Mouse (Mus musculus): ENCODE results near the gene Psmb2. TPM values are rescaled to one million over a fixed set of nuclear protein-coding genes. Genes with fewer than 3 reads are reported as not detected.
A peak's percentile ranks its signal among the peaks of the same experiment; 100 is the strongest.

Psmb2 gene
- polyA plus RNA-seq, 1 experiment from 2014 or later: 438 TPM

GRCm38 (mm10) chr4:126682298-126682697, 4.9 kb downstream of the Psmb2 start:
- no peak for ATAC-seq (ENCODE audit: insufficient number of reproducible peaks, insufficient read depth, low FRiP score, low read depth)

GRCm38 (mm10) chr4:126683084-126683483, 5.7 kb downstream of the Psmb2 start:
- Histone ChIP-seq H3K9me3 (ENCODE audit: control insufficient read depth, low read length) (no peaks in the 10 kb centered on the region), H3K4me1 (ENCODE audit: control insufficient read depth in 2 of 2, insufficient read depth in 2 of 2, low read length in 2 of 2) (peaks cover 0 to 6% of the 10 kb centered on the region in 2 experiments; a peak in 1 of 4 replicates), H3K36me3 (ENCODE audit: control insufficient read depth, insufficient read depth, low read length) (peaks cover 48% of the 10 kb centered on the region), H3K4me2 (ENCODE audit: low read length) (no peak overlapping the region), H3K4me3 (ENCODE audit: control insufficient read depth in 1 of 2, insufficient read depth in 1 of 2, low read depth in 1 of 2, low read length in 2 of 2) (no peak overlapping the region), H3K27me3 (ENCODE audit: control insufficient read depth, insufficient read depth, low read length) (no peaks in the 10 kb centered on the region), H3K27ac (replicated peaks in 1 of 2; ENCODE audit: control insufficient read depth in 1 of 2, insufficient read depth in 1 of 2, low read depth in 2 of 2, low read length in 2 of 2) (no peak overlapping the region), H3K9ac (ENCODE audit: low read length) (no peak overlapping the region)
- ATAC-seq (ENCODE audit: insufficient number of reproducible peaks, insufficient read depth, low FRiP score, low read depth): no peak
- WGBS: 75% methylated on average over 3 of the region's 3 CpGs

More at GRCm38 (mm10) chr4:126682298-126682697, 4.9 kb downstream of the Psmb2 start:
- Histone ChIP-seq H3K9me3 (ENCODE audit: control insufficient read depth, low read length) (no peaks in the 10 kb centered on the region), H3K9ac (ENCODE audit: low read length) (no peak overlapping the region), H3K27ac (replicated peaks in 1 of 2; ENCODE audit: control insufficient read depth in 1 of 2, insufficient read depth in 1 of 2, low read depth in 2 of 2, low read length in 2 of 2) (no peak overlapping the region), H3K36me3 (ENCODE audit: control insufficient read depth, insufficient read depth, low read length) (peaks cover 40% of the 10 kb centered on the region), H3K4me1 (ENCODE audit: control insufficient read depth in 2 of 2, insufficient read depth in 2 of 2, low read length in 2 of 2) (peaks cover 0 to 6% of the 10 kb centered on the region in 2 experiments; a peak in 1 of 4 replicates), H3K4me3 (ENCODE audit: control insufficient read depth in 1 of 2, insufficient read depth in 1 of 2, low read depth in 1 of 2, low read length in 2 of 2) (no peak overlapping the region), H3K27me3 (ENCODE audit: control insufficient read depth, insufficient read depth, low read length) (no peaks in the 10 kb centered on the region), H3K4me2 (ENCODE audit: low read length) (no peak overlapping the region)
- 60% methylated on average over 5 of the region's 5 CpGs for WGBS

- no peak overlapping the region for H3K4me3 ChIP-seq (ENCODE audit: control insufficient read depth in 1 of 2, insufficient read depth in 1 of 2, low read depth in 1 of 2, low read length in 2 of 2)
- ATAC-seq (ENCODE audit: insufficient number of reproducible peaks, insufficient read depth, low FRiP score, low read depth): no peak
- H3K9me3 ChIP-seq (ENCODE audit: control insufficient read depth, low read length): no peaks in the 10 kb centered on the region
- H3K9ac ChIP-seq (ENCODE audit: low read length): no peak overlapping the region
- peak overlapping the region in 1 of 2 experiments; percentile 4; a peak in 1 of 4 replicates for H3K27ac ChIP-seq (replicated peaks in 1 of 2; ENCODE audit: control insufficient read depth in 1 of 2, insufficient read depth in 1 of 2, low read depth in 2 of 2, low read length in 2 of 2)
- no peaks in the 10 kb centered on the region for H3K27me3 ChIP-seq (ENCODE audit: control insufficient read depth, insufficient read depth, low read length)
- 73% methylated on average over 2 of the region's 2 CpGs for WGBS
- peaks cover 75% of the 10 kb centered on the region for H3K36me3 ChIP-seq (ENCODE audit: control insufficient read depth, insufficient read depth, low read length)
- H3K4me2 ChIP-seq (ENCODE audit: low read length): no peak overlapping the region
- H3K4me1 ChIP-seq (ENCODE audit: control insufficient read depth in 2 of 2, insufficient read depth in 2 of 2, low read length in 2 of 2): no peaks in the 10 kb centered on the region; a peak in 1 of 4 replicates
Measured at GRCm38 (mm10) chr4:126689457-126689856, 12.0 kb downstream of the Psmb2 start.

- Histone ChIP-seq H3K27ac (replicated peaks in 1 of 2; ENCODE audit: control insufficient read depth in 1 of 2, insufficient read depth in 1 of 2, low read depth in 2 of 2, low read length in 2 of 2) (no peak overlapping the region), H3K4me3 (ENCODE audit: control insufficient read depth in 1 of 2, insufficient read depth in 1 of 2, low read depth in 1 of 2, low read length in 2 of 2) (no peak overlapping the region), H3K9me3 (ENCODE audit: control insufficient read depth, low read length) (no peaks in the 10 kb centered on the region), H3K36me3 (ENCODE audit: control insufficient read depth, insufficient read depth, low read length) (peaks cover 69% of the 10 kb centered on the region), H3K27me3 (ENCODE audit: control insufficient read depth, insufficient read depth, low read length) (no peaks in the 10 kb centered on the region), H3K4me2 (ENCODE audit: low read length) (no peak overlapping the region), H3K9ac (ENCODE audit: low read length) (no peak overlapping the region), H3K4me1 (ENCODE audit: control insufficient read depth in 2 of 2, insufficient read depth in 2 of 2, low read length in 2 of 2) (no peaks in the 10 kb centered on the region; a peak in 1 of 4 replicates)
- 88% methylated on average over 5 of the region's 5 CpGs for WGBS
- ATAC-seq (ENCODE audit: insufficient number of reproducible peaks, insufficient read depth, low FRiP score, low read depth): no peak
Measured at GRCm38 (mm10) chr4:126693021-126693420, 15.6 kb downstream of the Psmb2 start.

GRCm38 (mm10) chr4:126696908-126697307, 19.5 kb downstream of the Psmb2 start:
- Histone ChIP-seq H3K4me2 (ENCODE audit: low read length) (no peak overlapping the region), H3K9me3 (ENCODE audit: control insufficient read depth, low read length) (no peaks in the 10 kb centered on the region), H3K4me1 (ENCODE audit: control insufficient read depth in 2 of 2, insufficient read depth in 2 of 2, low read length in 2 of 2) (no peaks in the 10 kb centered on the region), H3K4me3 (ENCODE audit: control insufficient read depth in 1 of 2, insufficient read depth in 1 of 2, low read depth in 1 of 2, low read length in 2 of 2) (no peak overlapping the region), H3K27me3 (ENCODE audit: control insufficient read depth, insufficient read depth, low read length) (no peaks in the 10 kb centered on the region), H3K27ac (replicated peaks in 1 of 2; ENCODE audit: control insufficient read depth in 1 of 2, insufficient read depth in 1 of 2, low read depth in 2 of 2, low read length in 2 of 2) (no peak overlapping the region), H3K36me3 (ENCODE audit: control insufficient read depth, insufficient read depth, low read length) (peaks cover 79% of the 10 kb centered on the region), H3K9ac (ENCODE audit: low read length) (no peak overlapping the region)
- ATAC-seq (ENCODE audit: insufficient number of reproducible peaks, insufficient read depth, low FRiP score, low read depth): no peak
- 92% methylated on average over 4 of the region's 4 CpGs for WGBS

GRCm38 (mm10) chr4:126706630-126707438, 29.4 kb downstream of the Psmb2 start:
- WGBS: 81% methylated on average over 12 of the region's 12 CpGs
- H3K4me1 ChIP-seq (ENCODE audit: control insufficient read depth in 2 of 2, insufficient read depth in 2 of 2, low read length in 2 of 2): no peaks in the 10 kb centered on the region

GRCm38 (mm10) chr4:126707439-126707826, 30.0 kb downstream of the Psmb2 start:
- Histone ChIP-seq H3K9ac (ENCODE audit: low read length) (no peak overlapping the region), H3K27me3 (ENCODE audit: control insufficient read depth, insufficient read depth, low read length) (no peaks in the 10 kb centered on the region), H3K4me1 (ENCODE audit: control insufficient read depth in 2 of 2, insufficient read depth in 2 of 2, low read length in 2 of 2) (no peaks in the 10 kb centered on the region), H3K4me3 (ENCODE audit: control insufficient read depth in 1 of 2, insufficient read depth in 1 of 2, low read depth in 1 of 2, low read length in 2 of 2) (no peak overlapping the region), H3K27ac (replicated peaks in 1 of 2; ENCODE audit: control insufficient read depth in 1 of 2, insufficient read depth in 1 of 2, low read depth in 2 of 2, low read length in 2 of 2) (no peak overlapping the region), H3K4me2 (ENCODE audit: low read length) (no peak overlapping the region), H3K9me3 (ENCODE audit: control insufficient read depth, low read length) (no peaks in the 10 kb centered on the region), H3K36me3 (ENCODE audit: control insufficient read depth, insufficient read depth, low read length) (peaks cover 90% of the 10 kb centered on the region)
- 83% methylated on average over 5 of the region's 5 CpGs for WGBS
- no peak for ATAC-seq (ENCODE audit: insufficient number of reproducible peaks, insufficient read depth, low FRiP score, low read depth)

More at GRCm38 (mm10) chr4:126706630-126707438, 29.4 kb downstream of the Psmb2 start:
- Histone ChIP-seq H3K27ac (replicated peaks in 1 of 2; ENCODE audit: control insufficient read depth in 1 of 2, insufficient read depth in 1 of 2, low read depth in 2 of 2, low read length in 2 of 2) (no peak overlapping the region), H3K9me3 (ENCODE audit: control insufficient read depth, low read length) (no peaks in the 10 kb centered on the region), H3K36me3 (ENCODE audit: control insufficient read depth, insufficient read depth, low read length) (peaks cover 91% of the 10 kb centered on the region), H3K4me2 (ENCODE audit: low read length) (no peak overlapping the region), H3K4me3 (ENCODE audit: control insufficient read depth in 1 of 2, insufficient read depth in 1 of 2, low read depth in 1 of 2, low read length in 2 of 2) (no peak overlapping the region), H3K27me3 (ENCODE audit: control insufficient read depth, insufficient read depth, low read length) (no peaks in the 10 kb centered on the region), H3K9ac (ENCODE audit: low read length) (no peak overlapping the region)
- ATAC-seq (ENCODE audit: insufficient number of reproducible peaks, insufficient read depth, low FRiP score, low read depth): no peak

All from heart, embryonic 14.5 days (tissue).